Mouse (Mus musculus) liver, adult 2 months (tissue): ENCODE results near the gene Nova2.

Experiments
- CTCF ChIP-seq: fragments of 200-500 bp; IDR thresholded peaks from 2 replicates; pipeline ENCODE4 v1.5.1; 2011; ENCODE audit warnings: low read depth, low read length, control low read depth
- POLR2A ChIP-seq: fragments of 200-500 bp; IDR thresholded peaks from 2 replicates; pipeline ENCODE4 v1.6.1; 2011; ENCODE audit warnings: low read length, control low read depth; ENCODE audit not compliant: insufficient read depth; ENCODE audit errors: extremely low read depth

DNA sequence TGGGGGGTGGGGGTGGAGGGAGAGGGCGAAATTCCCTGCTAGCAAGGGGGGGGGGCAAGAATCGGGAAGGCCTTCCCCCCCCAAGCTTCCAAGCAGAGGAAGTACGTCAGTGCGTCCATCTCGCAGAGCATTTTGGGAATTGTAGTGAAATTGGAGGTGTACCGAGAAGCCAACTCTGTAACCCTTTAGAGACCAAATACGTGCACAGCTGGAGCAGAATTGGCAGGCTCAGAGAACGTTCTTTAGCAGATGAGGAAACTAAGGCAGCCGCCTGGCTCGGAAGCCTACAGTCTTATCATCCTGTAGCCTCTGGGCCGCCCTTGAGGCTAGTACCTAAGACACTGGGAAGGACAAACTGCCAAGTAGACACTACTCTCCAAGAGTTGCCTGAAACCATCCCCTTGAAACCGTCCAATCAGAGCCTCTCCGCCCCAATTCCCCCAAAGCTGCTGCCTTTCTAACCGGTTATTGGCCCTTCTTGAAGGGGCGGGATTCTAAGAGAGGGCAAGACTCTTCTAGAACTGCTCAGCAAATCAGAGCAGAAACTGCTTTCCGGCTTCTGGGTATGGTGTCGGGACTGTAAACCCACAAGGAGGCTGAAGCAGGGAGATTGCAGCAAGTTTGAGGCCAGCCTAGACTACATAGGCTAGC lies 77.3 kb downstream of the Nova2 start:
- TF ChIP-seq POLR2A (no peak), CTCF (no peak)
